Mouse (Mus musculus) ES-Bruce4 (cell line): ENCODE data around the gene Edf1. TPM values are rescaled to one million over a fixed set of nuclear protein-coding genes. Genes with fewer than 3 reads are reported as not detected.

ENCODE experiments used
- H3K27ac ChIP-seq: 2 replicates; pipeline ENCODE4 v1.5.1; 2012; ENCODE audit warnings: low read length, inconsistent platforms; ENCODE audit not compliant: insufficient read depth
- H3K27me3 ChIP-seq: 2 replicates; pipeline ENCODE4 v1.6.1; 2012; ENCODE audit warnings: mild to moderate bottlenecking, low read length, inconsistent platforms; ENCODE audit not compliant: control insufficient read depth, poor library complexity, insufficient read depth, severe bottlenecking
- H3K36me3 ChIP-seq: 2 replicates; pipeline ENCODE4 v1.6.1; 2012; ENCODE audit warnings: inconsistent platforms, mild to moderate bottlenecking, low read length, moderate library complexity; ENCODE audit not compliant: control insufficient read depth, poor library complexity, insufficient read depth, severe bottlenecking
- H3K4me1 ChIP-seq: one replicate; pipeline ENCODE4 v1.8.1; 2011; ENCODE audit warnings: low read length; ENCODE audit not compliant: control insufficient read depth, insufficient read depth
- H3K4me3 ChIP-seq: 2 replicates; pipeline ENCODE4 v1.5.1; 2011; ENCODE audit warnings: low read depth, mild to moderate bottlenecking, low read length
- H3K9ac ChIP-seq: 2 replicates; pipeline ENCODE4 v1.6.1; 2012; ENCODE audit warnings: low read depth, mild to moderate bottlenecking, inconsistent platforms; ENCODE audit not compliant: poor library complexity, severe bottlenecking
- H3K9me3 ChIP-seq: replicated peaks from 2 replicates; pipeline ENCODE4 v1.6.1; 2012; ENCODE audit warnings: mild to moderate bottlenecking, low read length, inconsistent platforms; ENCODE audit not compliant: control insufficient read depth, poor library complexity, insufficient read depth, severe bottlenecking
- CTCF ChIP-seq: IDR thresholded peaks from one replicate; pipeline ENCODE4 v1.8.1; 2011; ENCODE audit warnings: low read depth, low read length
- EP300 ChIP-seq: IDR thresholded peaks from 2 replicates; pipeline ENCODE4 v1.6.1; 2011; ENCODE audit warnings: low read depth, low read length; ENCODE audit not compliant: insufficient read depth
- POLR2A ChIP-seq: IDR thresholded peaks from one replicate; pipeline ENCODE4 v1.8.1; 2011; ENCODE audit warnings: low read length; ENCODE audit not compliant: insufficient read depth
- polyA plus RNA-seq: library from polyadenylated mRNA; stranded (reverse); fragments of >200 nt; gene quantifications from 2 replicates; pipeline ENCODE4 v1.2.4, GENCODE M21; 2011; ENCODE audit warnings: low read depth; ENCODE audit not compliant: missing spikeins, insufficient read depth, insufficient read length

The Edf1 gene
- polyA plus RNA-seq, 1 experiment, result 107 TPM

- no peaks in the 10 kb centered on the region for H3K36me3 ChIP-seq
- no peaks in the 10 kb centered on the region for H3K9me3 ChIP-seq
- peaks cover 5% of the 10 kb centered on the region; the same call in 1 of the 2 replicates for H3K27me3 ChIP-seq
- no peaks in the 10 kb centered on the region for H3K4me1 ChIP-seq
- H3K4me3 ChIP-seq, result no peak overlapping the region
- TF ChIP-seq POLR2A (no peak), CTCF (no peak), EP300 (no peak)
- no peak overlapping the region for H3K9ac ChIP-seq
- no peak overlapping the region for H3K27ac ChIP-seq
Observed at GRCm38 (mm10) chr2:25583571-25583970, 25.9 kb downstream of the Edf1 start.

GRCm38 (mm10) chr2:25584152-25584551, 26.5 kb downstream of the Edf1 start:
- H3K36me3 ChIP-seq, result no peaks in the 10 kb centered on the region
- H3K9ac ChIP-seq, result no peak overlapping the region
- H3K27me3 ChIP-seq, result no peaks in the 10 kb centered on the region
- no peak overlapping the region for H3K4me3 ChIP-seq
- no peaks in the 10 kb centered on the region for H3K9me3 ChIP-seq
- H3K27ac ChIP-seq, result no peak overlapping the region
- TF ChIP-seq CTCF (no peak), EP300 (no peak), POLR2A (no peak)
- no peaks in the 10 kb centered on the region for H3K4me1 ChIP-seq

- TF ChIP-seq CTCF (no peak), EP300 (no peak), POLR2A (no peak)
- Histone ChIP-seq H3K4me1 (no peaks in the 10 kb centered on the region), H3K36me3 (no peaks in the 10 kb centered on the region), H3K9ac (no peak overlapping the region), H3K27me3 (no peaks in the 10 kb centered on the region), H3K27ac (no peak overlapping the region), H3K9me3 (no peaks in the 10 kb centered on the region), H3K4me3 (no peak overlapping the region)
Observed at GRCm38 (mm10) chr2:25584856-25585255, 27.2 kb downstream of the Edf1 start.

GRCm38 (mm10) chr2:25585601-25586000, 28.0 kb downstream of the Edf1 start:
- Histone ChIP-seq H3K9ac (no peak overlapping the region), H3K4me3 (no peak overlapping the region), H3K36me3 (no peaks in the 10 kb centered on the region), H3K27ac (no peak overlapping the region), H3K4me1 (no peaks in the 10 kb centered on the region), H3K27me3 (no peaks in the 10 kb centered on the region), H3K9me3 (no peaks in the 10 kb centered on the region)
- no peak for TF ChIP-seq CTCF

GRCm38 (mm10) chr2:25587290-25587689, 29.6 kb downstream of the Edf1 start:
- Histone ChIP-seq H3K4me1 (no peaks in the 10 kb centered on the region), H3K27me3 (no peaks in the 10 kb centered on the region), H3K9me3 (no peaks in the 10 kb centered on the region), H3K27ac (no peak overlapping the region), H3K4me3 (no peak overlapping the region), H3K36me3 (peaks cover 3% of the 10 kb centered on the region; the same call in 1 of the 2 replicates), H3K9ac (no peak overlapping the region)
- no peak for TF ChIP-seq POLR2A
- TF ChIP-seq CTCF, result no peak
- TF ChIP-seq EP300, result no peak

- no peak overlapping the region for H3K9ac ChIP-seq
- H3K27ac ChIP-seq, result no peak overlapping the region
- H3K36me3 ChIP-seq, result peaks cover 7% of the 10 kb centered on the region
Observed at GRCm38 (mm10) chr2:25588227-25588907, 30.7 kb downstream of the Edf1 start.

More at GRCm38 (mm10) chr2:25588227-25588907, 30.7 kb downstream of the Edf1 start:
- H3K4me1 ChIP-seq, result no peaks in the 10 kb centered on the region
- TF ChIP-seq CTCF (no peak), POLR2A (no peak), EP300 (no peak)
- no peaks in the 10 kb centered on the region for H3K27me3 ChIP-seq
- H3K9me3 ChIP-seq, result no peaks in the 10 kb centered on the region
- H3K4me3 ChIP-seq, result no peak overlapping the region
